Mouse (Mus musculus) intestine, embryonic 14.5 days (tissue): ENCODE measurements around the gene Zfp263. TPM values are rescaled to one million over a fixed set of nuclear protein-coding genes. Genes with fewer than 3 reads are reported as not detected.
A peak's percentile ranks its signal among the peaks of the same experiment; 100 is the strongest.

Experiments used
- ATAC-seq: fragments of 200-750 bp; cut with Nextera tagmentation; replicated peaks from 2 replicates; pipeline ENCODE4 v1.8.0; 2017; ENCODE audit warnings: low read depth, moderate number of reproducible peaks, moderate TSS enrichment, moderate library complexity; ENCODE audit not compliant: low FRiP score, low TSS enrichment
- DNase-seq: peaks from one replicate; pipeline ENCODE4 v3.0.0-alpha.2; 2018; ENCODE audit warnings: low spot score
- H3K27ac ChIP-seq: fragments of 300-500 bp; sonication (generic); 2 replicates; pipeline ENCODE4 v1.5.1; 2014; ENCODE audit warnings: low read depth, mild to moderate bottlenecking, control low read depth
- H3K27me3 ChIP-seq: fragments of 300-500 bp; sonication (generic); replicated peaks from 2 replicates; pipeline ENCODE4 v1.6.1; 2014; ENCODE audit warnings: low read length, control low read depth; ENCODE audit not compliant: control insufficient read depth, insufficient read depth
- H3K36me3 ChIP-seq: fragments of 300-500 bp; sonication (generic); 2 replicates; pipeline ENCODE4 v1.6.1; 2014; ENCODE audit warnings: low read length, control low read depth; ENCODE audit not compliant: control insufficient read depth, insufficient read depth
- H3K4me1 ChIP-seq: fragments of 300-500 bp; sonication (generic); replicated peaks from 2 replicates; pipeline ENCODE4 v1.6.1; 2014; ENCODE audit warnings: low read length, control low read depth, mixed read lengths; ENCODE audit not compliant: control insufficient read depth, insufficient read depth
- H3K4me2 ChIP-seq: fragments of 300-500 bp; sonication (generic); 2 replicates; pipeline ENCODE4 v1.6.1; 2014; ENCODE audit warnings: low read length
- H3K4me3 ChIP-seq: fragments of 300-500 bp; sonication (generic); 2 replicates; pipeline ENCODE4 v1.5.1; 2014; ENCODE audit warnings: low read depth, low read length, control low read depth, mixed read lengths
- H3K9ac ChIP-seq: fragments of 300-500 bp; sonication (generic); 2 replicates; pipeline ENCODE4 v1.6.1; 2014; ENCODE audit warnings: mild to moderate bottlenecking, low read length
- H3K9me3 ChIP-seq: fragments of 300-500 bp; sonication (generic); 2 replicates; pipeline ENCODE4 v1.6.1; 2016; ENCODE audit warnings: low read length, control low read depth; ENCODE audit not compliant: control insufficient read depth
- WGBS: fragments of 180-500 bp; shearing (Covaris S2); extraction: QIAGEN DNeasy Blood & Tissue Kit; methylation state at CpG from one replicate; pipeline ENCODE4 v1.1.7; 2014; 5-methylcytosine and 5-hydroxymethylcytosine counted together
- polyA plus RNA-seq: library from polyadenylated mRNA; unstranded; fragments of >200 nt; fragmentation: Nextera tagmentation; extraction: Ambion mirVana; gene quantifications from 2 replicates; pipeline ENCODE4 v1.2.1, GENCODE M21; 2014

Zfp263 gene
- polyA plus RNA-seq, 1 experiment from 2014 or later = 27.3 TPM

DNA sequence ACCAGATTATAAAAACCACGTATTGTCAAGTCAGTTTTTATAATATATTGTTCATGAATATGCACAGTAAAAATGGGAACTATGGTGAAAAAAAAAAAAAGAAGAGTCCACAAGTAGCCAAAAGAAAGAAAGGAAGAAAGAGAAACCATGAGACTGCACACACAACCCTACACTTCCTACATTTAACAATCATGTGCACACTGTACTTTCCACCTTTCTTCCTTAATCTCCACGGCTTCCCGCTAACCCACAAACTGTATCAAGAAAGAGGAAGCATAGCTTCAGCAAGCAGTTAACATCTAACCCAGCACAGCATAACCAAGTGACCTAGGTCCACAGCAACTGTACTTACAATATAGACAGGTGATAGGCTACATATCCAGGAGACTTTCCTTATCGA is 11.3 kb upstream of the Zfp263 start:
- Histone ChIP-seq H3K4me2 (no peak overlapping the region), H3K4me3 (no peak overlapping the region), H3K9me3 (no peaks in the 10 kb centered on the region), H3K27me3 (no peaks in the 10 kb centered on the region), H3K36me3 (no peaks in the 10 kb centered on the region), H3K4me1 (no peaks in the 10 kb centered on the region), H3K27ac (no peak overlapping the region), H3K9ac (no peak overlapping the region)
- ATAC-seq (no peak), DNase-seq (no peak)
- 85% methylated on average over 4 of the region's 4 CpGs for WGBS

DNA sequence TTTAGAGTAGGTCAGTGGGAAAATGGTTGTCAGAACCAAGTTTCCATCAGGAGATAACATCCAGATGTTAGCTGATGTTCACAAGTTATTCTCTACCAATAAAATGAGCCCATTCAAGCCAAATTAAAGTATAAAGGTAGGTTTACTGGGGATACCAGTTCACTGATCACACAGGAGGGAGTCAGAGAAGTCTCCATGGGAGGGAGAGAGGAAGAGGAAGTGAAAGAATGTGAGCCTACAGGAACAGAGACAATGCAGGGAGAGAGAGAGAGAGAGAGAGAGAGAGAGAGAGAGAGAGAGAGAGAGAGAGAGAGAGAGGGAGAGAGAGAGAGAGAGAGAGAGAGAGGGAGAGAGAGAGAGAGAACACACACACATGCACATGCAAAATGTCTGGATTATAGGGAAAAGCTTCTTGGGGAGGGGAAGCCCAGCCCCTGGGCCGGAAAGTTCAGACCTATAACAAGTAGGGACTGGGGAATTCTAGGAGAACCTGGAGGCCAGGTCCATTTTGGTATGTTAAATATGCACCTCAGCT is 10.6 kb upstream of the Zfp263 start:
- ATAC-seq = no peak
- Histone ChIP-seq H3K4me1 (no peaks in the 10 kb centered on the region), H3K36me3 (no peaks in the 10 kb centered on the region), H3K4me3 (no peak overlapping the region), H3K9ac (no peak overlapping the region), H3K27me3 (no peaks in the 10 kb centered on the region), H3K27ac (no peak overlapping the region), H3K4me2 (no peak overlapping the region), H3K9me3 (no peaks in the 10 kb centered on the region)
- no peak for DNase-seq
- WGBS = 67% methylated on average over 1 of the region's 1 CpGs

DNA sequence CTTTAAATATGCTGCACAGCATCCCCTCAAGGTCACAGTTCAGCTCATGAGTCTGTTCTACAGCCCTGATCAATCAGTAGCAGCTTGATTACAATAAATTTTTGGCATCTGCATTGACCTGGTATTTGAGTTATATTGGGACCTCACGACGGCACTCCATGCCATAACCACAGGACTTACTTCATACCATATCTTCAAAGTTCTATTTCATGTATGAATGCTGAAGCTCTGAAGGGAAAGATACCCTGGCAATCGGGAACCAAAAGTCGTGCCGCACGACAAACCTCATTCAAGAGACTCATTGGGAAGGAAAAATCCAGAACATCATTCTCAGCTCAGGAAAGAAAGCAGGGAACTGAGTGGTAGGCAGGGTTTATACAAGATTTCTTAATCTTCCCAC is 1.4 kb upstream of the Zfp263 start:
- Histone ChIP-seq H3K4me3 (no peak overlapping the region), H3K9ac (no peak overlapping the region), H3K27me3 (no peaks in the 10 kb centered on the region), H3K4me1 (peaks cover 14% of the 10 kb centered on the region), H3K9me3 (no peaks in the 10 kb centered on the region), H3K36me3 (peaks cover 14% of the 10 kb centered on the region), H3K4me2 (no peak overlapping the region), H3K27ac (no peak overlapping the region)
- WGBS = 94% methylated on average over 6 of the region's 6 CpGs
- ATAC-seq (no peak), DNase-seq (no peak)

DNA sequence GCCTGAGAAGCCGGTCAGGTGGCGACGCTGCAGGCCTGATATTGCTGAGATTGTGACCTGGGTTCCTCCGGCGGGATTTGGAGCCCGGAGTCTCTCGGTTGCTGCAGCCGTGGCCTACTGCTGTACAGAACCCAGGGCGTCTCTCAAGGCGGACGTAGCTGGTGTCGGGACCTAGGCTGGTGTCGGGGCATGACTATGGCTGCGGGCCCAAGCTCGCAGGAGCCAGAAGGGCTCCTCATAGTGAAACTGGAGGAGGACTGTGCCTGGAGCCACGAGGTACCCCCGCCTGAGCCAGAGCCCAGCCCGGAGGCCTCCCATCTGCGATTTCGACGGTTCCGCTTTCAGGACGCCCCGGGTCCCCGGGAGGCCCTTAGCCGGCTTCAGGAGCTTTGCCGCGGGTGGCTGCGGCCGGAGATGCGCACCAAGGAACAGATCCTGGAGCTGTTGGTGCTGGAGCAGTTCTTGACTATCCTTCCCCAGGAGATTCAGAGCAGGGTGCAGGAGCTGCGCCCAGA is 350 bp downstream of the Zfp263 start:
- Histone ChIP-seq H3K9me3 (peaks cover 12% of the 10 kb centered on the region), H3K36me3 (peaks cover 29% of the 10 kb centered on the region), H3K27ac (peak overlapping the region; percentile 81), H3K4me1 (peaks cover 14% of the 10 kb centered on the region), H3K9ac (peak overlapping the region; percentile 84), H3K4me2 (peak overlapping the region; percentile 92), H3K4me3 (peak overlapping the region; percentile 85), H3K27me3 (no peaks in the 10 kb centered on the region)
- WGBS = 1% methylated on average over 32 of the region's 32 CpGs
- ATAC-seq = peak; percentile 58
- DNase-seq = no peak

DNA sequence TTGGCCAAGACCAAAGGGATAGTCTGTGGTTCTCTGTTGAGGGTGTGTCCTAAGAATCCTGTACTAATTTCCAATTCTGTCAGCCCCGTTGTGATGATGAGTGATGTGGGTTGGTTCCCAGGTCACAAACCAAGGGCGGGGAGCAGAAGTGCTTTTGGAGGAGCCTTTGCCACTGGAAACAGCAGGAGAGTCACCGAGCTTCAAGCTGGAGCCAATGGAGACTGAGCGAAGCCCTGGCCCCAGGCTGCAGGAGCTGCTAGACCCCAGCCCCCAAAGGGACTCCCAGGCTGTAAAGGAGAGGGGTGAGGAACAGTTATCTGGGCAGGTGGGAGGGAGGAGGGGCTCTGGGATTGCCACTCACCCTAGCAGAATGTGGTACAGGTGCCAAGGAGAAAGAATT is 1.8 kb downstream of the Zfp263 start:
- ATAC-seq = no peak
- Histone ChIP-seq H3K4me1 (peaks cover 14% of the 10 kb centered on the region), H3K4me2 (peak overlapping the region; percentile 92), H3K27me3 (no peaks in the 10 kb centered on the region), H3K36me3 (peaks cover 43% of the 10 kb centered on the region), H3K27ac (no peak overlapping the region), H3K4me3 (peak overlapping the region; percentile 85), H3K9me3 (peaks cover 21% of the 10 kb centered on the region), H3K9ac (no peak overlapping the region; the same call in 1 of the 2 replicates)
- DNase-seq = no peak
- WGBS = 84% methylated on average over 4 of the region's 4 CpGs

DNA sequence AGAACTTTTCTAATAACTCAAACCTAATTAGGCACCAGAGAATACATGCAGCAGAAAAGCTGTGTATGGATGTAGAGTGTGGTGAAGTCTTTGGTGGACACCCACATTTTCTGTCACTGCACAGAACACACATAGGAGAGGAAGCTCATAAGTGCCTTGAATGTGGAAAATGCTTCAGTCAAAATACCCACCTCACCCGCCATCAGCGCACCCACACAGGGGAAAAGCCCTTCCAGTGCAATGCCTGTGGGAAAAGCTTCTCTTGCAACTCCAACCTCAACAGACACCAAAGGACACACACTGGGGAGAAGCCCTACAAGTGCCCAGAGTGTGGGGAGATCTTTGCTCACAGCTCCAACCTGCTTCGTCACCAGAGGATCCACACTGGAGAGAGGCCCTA is 5.1 kb downstream of the Zfp263 start:
- peaks cover 58% of the 10 kb centered on the region for H3K36me3 ChIP-seq
- H3K27me3 ChIP-seq = no peaks in the 10 kb centered on the region
- H3K27ac ChIP-seq = no peak overlapping the region
- DNase-seq (no peak), ATAC-seq (no peak)
- no peak overlapping the region for H3K4me2 ChIP-seq
- peaks cover 21% of the 10 kb centered on the region for H3K9me3 ChIP-seq
- H3K4me3 ChIP-seq = no peak overlapping the region
- 99% methylated on average over 3 of the region's 3 CpGs for WGBS
- peaks cover 14% of the 10 kb centered on the region for H3K4me1 ChIP-seq
- H3K9ac ChIP-seq = no peak overlapping the region

DNA sequence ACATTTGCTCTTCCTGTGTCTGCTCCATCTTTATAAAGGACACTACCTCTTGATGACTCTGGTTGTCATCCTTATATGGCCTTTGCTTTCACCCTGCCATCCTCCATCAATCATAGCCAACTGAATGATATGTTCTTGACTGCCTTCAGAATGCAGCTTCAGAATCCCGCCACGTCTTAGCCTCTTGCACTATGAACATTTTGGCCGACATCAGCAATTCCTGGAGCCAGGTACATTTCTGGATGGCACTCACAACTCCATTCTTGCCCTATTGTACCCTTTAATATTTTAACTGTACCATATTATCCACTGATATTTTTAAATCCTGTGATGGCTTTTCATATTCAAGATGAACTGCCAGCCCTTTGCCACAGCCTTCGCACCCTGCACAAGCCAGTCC is 27.7 kb downstream of the Zfp263 start:
- Histone ChIP-seq H3K9ac (no peak overlapping the region), H3K27ac (no peak overlapping the region), H3K4me2 (no peak overlapping the region), H3K4me3 (no peak overlapping the region), H3K27me3 (no peaks in the 10 kb centered on the region), H3K36me3 (no peaks in the 10 kb centered on the region), H3K9me3 (no peaks in the 10 kb centered on the region), H3K4me1 (no peaks in the 10 kb centered on the region)
- no peak for DNase-seq
- WGBS = 95% methylated on average over 4 of the region's 4 CpGs
- ATAC-seq = no peak

DNA sequence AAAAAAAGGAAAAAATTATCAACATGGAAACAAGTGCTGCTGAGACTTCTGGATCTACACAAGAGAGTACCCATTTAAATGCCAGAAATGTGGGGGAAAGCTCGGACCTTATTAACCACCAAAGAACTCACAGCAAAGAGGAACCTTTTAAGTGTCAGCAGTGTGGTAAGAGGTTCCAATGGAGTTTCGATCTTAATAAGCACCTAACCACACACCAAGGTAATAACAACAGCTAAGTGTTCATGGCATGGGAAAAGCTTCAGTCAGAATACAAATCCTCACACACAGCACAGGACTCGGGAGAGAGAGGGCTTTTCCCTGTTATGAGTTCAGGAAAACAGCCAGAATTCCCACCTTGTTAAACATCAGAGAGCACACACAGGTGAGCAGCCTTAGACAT is 32.5 kb downstream of the Zfp263 start:
- WGBS = 83% methylated on average over 3 of the region's 3 CpGs
- H3K36me3 ChIP-seq = no peaks in the 10 kb centered on the region
- H3K4me1 ChIP-seq = no peaks in the 10 kb centered on the region
- H3K27me3 ChIP-seq = no peaks in the 10 kb centered on the region
- H3K4me3 ChIP-seq = no peak overlapping the region
- no peak overlapping the region for H3K4me2 ChIP-seq
- no peaks in the 10 kb centered on the region for H3K9me3 ChIP-seq
- H3K9ac ChIP-seq = no peak overlapping the region
- H3K27ac ChIP-seq = no peak overlapping the region
- DNase-seq = no peak
- no peak for ATAC-seq

DNA sequence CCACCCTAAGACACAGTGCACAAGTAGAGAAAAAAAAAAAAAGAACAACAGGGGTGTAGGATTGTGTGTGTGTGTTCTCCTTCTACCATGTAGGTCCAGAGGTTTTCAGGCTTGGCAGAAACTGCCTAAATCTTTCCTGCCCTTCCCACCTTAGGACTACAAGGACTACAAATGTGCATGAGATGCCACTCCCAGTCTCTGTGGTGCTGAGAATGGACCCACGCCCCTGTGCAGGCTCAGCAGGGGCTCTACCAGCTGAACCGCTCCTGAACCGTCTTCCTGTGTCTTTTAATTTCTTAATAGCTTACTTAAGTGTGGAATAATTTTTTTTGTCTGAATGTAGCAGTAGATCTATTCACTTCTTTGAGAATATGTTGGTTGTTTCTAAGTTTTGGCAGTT is 34.1 kb downstream of the Zfp263 start:
- ATAC-seq (no peak), DNase-seq (no peak)
- H3K4me2 ChIP-seq = no peak overlapping the region
- H3K9me3 ChIP-seq = no peaks in the 10 kb centered on the region
- H3K27ac ChIP-seq = no peak overlapping the region
- no peak overlapping the region for H3K9ac ChIP-seq
- WGBS = 57% methylated on average over 3 of the region's 3 CpGs
- H3K4me3 ChIP-seq = no peak overlapping the region
- H3K36me3 ChIP-seq = no peaks in the 10 kb centered on the region
- no peaks in the 10 kb centered on the region for H3K27me3 ChIP-seq
- no peaks in the 10 kb centered on the region for H3K4me1 ChIP-seq
